Mouse (Mus musculus): ENCODE data around the gene Arhgdia. TPM values are rescaled to one million over a fixed set of nuclear protein-coding genes. Genes with fewer than 3 reads are reported as not detected.

Gene Arhgdia
- polyA plus RNA-seq, 1 experiment from 2014 or later = 439 TPM

DNA sequence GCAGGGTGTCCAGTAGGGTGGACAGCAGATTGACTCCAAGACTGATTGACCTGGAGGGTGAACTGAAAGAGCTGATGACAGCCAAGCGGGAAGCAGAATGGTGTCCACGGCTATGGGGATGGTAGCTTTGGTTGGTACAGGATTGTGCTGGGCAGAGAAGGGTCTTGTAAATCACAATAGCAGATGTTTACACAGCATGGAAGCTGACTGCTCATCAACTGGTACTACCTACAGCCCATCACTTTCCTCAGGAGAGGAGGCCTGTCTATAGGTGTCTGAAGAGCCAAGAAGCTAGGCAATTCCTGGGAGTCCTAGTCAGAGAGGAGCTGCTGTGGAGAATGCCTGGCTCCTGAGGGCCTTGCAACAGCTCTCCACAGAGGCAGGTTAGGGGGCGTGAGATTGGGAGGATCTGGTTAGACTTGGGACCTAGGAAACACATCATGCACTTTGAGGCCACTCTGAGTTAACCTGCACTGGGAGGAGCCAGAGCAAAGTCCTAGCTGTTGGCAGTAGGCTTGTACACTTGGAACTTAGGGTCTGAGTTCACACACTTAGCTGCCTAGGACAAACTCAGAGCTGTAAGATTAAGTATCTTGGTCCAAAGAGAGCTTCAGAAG, 5.0 kb downstream of the Arhgdia start:
- no peak overlapping the region for H3K27ac ChIP-seq (ENCODE audit: low read length)
- H3K4me2 ChIP-seq (ENCODE audit: low read length) = no peak overlapping the region
- no peak for ATAC-seq
- peaks cover 19% of the 10 kb centered on the region for H3K36me3 ChIP-seq (ENCODE audit: control insufficient read depth, insufficient read depth, low read length)
- no peak overlapping the region for H3K9ac ChIP-seq (ENCODE audit: low read depth, low read length)
- no peak overlapping the region for H3K4me3 ChIP-seq (ENCODE audit: low read depth, low read length)
- WGBS = 90% methylated on average over 3 of the region's 3 CpGs
- peaks cover 31% of the 10 kb centered on the region for H3K4me1 ChIP-seq (ENCODE audit: control insufficient read depth, insufficient read depth, low read length)
- H3K27me3 ChIP-seq (ENCODE audit: control insufficient read depth, insufficient read depth, low read depth, low read length) = no peaks in the 10 kb centered on the region
- H3K9me3 ChIP-seq (replicated peaks; ENCODE audit: control insufficient read depth, low read length, poor library complexity, severe bottlenecking) = no peaks in the 10 kb centered on the region

DNA sequence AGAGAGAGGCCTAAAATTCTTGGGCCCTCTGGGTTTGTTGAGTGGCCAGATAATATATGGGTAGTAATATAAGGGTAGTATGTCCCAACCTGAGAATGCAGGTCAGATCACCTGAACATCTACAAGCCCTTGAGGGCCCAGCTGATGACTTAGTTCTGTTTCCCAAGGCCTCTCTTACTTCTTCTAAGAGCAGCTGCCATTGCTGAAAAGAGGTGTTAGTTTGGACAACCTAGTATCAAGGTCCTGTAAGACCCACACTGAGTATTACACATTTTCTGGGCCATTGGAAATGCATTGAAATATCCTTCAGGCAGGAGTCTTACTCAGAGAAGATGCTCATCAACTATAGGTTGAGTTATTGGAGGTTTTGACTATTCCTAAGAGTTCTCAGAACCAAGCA, 5.5 kb downstream of the Arhgdia start:
- no peak overlapping the region for H3K9ac ChIP-seq (ENCODE audit: low read depth, low read length)
- H3K9me3 ChIP-seq (replicated peaks; ENCODE audit: control insufficient read depth, low read length, poor library complexity, severe bottlenecking) = no peaks in the 10 kb centered on the region

DNA sequence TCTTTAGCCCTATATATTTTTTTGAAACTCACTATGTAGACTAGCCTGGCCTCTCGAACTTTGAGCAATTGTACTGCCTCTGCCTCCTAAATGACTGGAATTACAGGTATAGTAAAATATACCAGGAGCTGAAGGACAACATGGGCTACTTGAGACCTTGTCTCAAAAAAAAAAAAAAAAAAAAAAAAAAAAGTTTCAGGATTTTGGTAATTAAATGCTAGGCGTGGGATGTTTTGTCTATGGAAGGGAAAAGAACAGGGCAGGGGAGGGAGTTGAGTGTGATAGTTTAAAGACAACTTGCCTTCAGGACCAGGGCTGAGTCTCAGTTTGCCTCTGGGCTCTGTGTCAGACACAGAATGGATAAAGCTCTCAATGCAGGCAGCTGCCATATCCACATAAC, 6.4 kb downstream of the Arhgdia start:
- 89% methylated on average over 2 of the region's 2 CpGs for WGBS
- no peaks in the 10 kb centered on the region for H3K27me3 ChIP-seq (ENCODE audit: control insufficient read depth, insufficient read depth, low read depth, low read length)
- no peaks in the 10 kb centered on the region for H3K9me3 ChIP-seq (replicated peaks; ENCODE audit: control insufficient read depth, low read length, poor library complexity, severe bottlenecking)
- no peak overlapping the region for H3K4me3 ChIP-seq (ENCODE audit: low read depth, low read length)
- no peak overlapping the region for H3K4me2 ChIP-seq (ENCODE audit: low read length)
- H3K9ac ChIP-seq (ENCODE audit: low read depth, low read length) = no peak overlapping the region
- H3K36me3 ChIP-seq (ENCODE audit: control insufficient read depth, insufficient read depth, low read length) = peaks cover 24% of the 10 kb centered on the region
- H3K4me1 ChIP-seq (ENCODE audit: control insufficient read depth, insufficient read depth, low read length) = peaks cover 30% of the 10 kb centered on the region
- no peak for ATAC-seq
- H3K27ac ChIP-seq (ENCODE audit: low read length) = no peak overlapping the region

More for the DNA sequence above, 5.5 kb downstream of the Arhgdia start:
- Histone ChIP-seq H3K27me3 (ENCODE audit: control insufficient read depth, insufficient read depth, low read depth, low read length) (no peaks in the 10 kb centered on the region), H3K36me3 (ENCODE audit: control insufficient read depth, insufficient read depth, low read length) (peaks cover 19% of the 10 kb centered on the region), H3K4me3 (ENCODE audit: low read depth, low read length) (no peak overlapping the region), H3K4me1 (ENCODE audit: control insufficient read depth, insufficient read depth, low read length) (peaks cover 34% of the 10 kb centered on the region), H3K27ac (ENCODE audit: low read length) (no peak overlapping the region), H3K4me2 (ENCODE audit: low read length) (no peak overlapping the region)
- ATAC-seq = no peak

- Histone ChIP-seq H3K27ac (ENCODE audit: low read length) (no peak overlapping the region), H3K9ac (ENCODE audit: low read depth, low read length) (peak overlapping the region; percentile 85), H3K9me3 (replicated peaks; ENCODE audit: control insufficient read depth, low read length, poor library complexity, severe bottlenecking) (no peaks in the 10 kb centered on the region), H3K4me2 (ENCODE audit: low read length) (peak overlapping the region; percentile 97), H3K4me3 (ENCODE audit: low read depth, low read length) (peak overlapping the region; percentile 91), H3K4me1 (ENCODE audit: control insufficient read depth, insufficient read depth, low read length) (peaks cover 22% of the 10 kb centered on the region), H3K36me3 (ENCODE audit: control insufficient read depth, insufficient read depth, low read length) (peaks cover 25% of the 10 kb centered on the region), H3K27me3 (ENCODE audit: control insufficient read depth, insufficient read depth, low read depth, low read length) (no peaks in the 10 kb centered on the region)
- WGBS = 43% methylated on average over 5 of the region's 5 CpGs
- no peak for ATAC-seq
These were observed 7.2 kb downstream of the Arhgdia start for GRCm38 (mm10) chr11:120574278-120574600.

DNA sequence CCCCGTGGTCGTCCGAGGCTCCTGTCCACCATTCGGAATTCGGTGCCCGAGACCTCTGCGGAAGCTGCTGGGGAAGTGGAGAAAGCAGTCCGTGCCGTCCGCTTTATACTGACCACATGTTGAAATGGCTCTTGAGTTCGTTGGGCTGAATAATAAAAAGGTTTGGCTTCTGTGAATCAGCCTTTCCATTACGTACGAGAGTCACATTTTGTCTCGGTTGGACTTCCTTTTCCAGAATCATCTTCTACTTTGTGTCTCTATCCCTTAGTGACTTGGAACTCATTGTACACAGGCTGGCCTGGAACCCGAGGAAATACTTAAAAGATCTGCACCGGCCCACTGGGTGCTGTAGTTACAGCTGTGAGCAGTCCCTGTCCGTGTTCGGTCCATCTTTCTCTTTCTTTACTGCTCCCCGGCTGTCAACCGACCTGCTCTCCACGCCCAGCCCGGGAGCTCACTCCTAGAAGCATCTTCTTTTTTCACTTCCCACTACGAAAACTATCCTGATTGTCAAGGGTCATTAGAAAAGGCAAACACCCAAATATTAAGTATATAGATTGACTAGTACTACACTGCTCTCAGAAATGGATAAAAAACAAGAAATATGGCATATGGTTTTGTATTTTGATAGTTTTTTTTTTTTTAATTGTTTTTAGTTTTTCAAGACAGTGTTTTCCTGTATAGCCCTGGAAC, 7.7 kb downstream of the Arhgdia start:
- no peaks in the 10 kb centered on the region for H3K9me3 ChIP-seq (replicated peaks; ENCODE audit: control insufficient read depth, low read length, poor library complexity, severe bottlenecking)
- peak overlapping the region; percentile 85 for H3K9ac ChIP-seq (ENCODE audit: low read depth, low read length)
- under 1% methylated on average over 23 of the region's 23 CpGs for WGBS
- ATAC-seq = no peak; the same call in 1 of the 2 replicates
- no peaks in the 10 kb centered on the region for H3K27me3 ChIP-seq (ENCODE audit: control insufficient read depth, insufficient read depth, low read depth, low read length)
- H3K4me3 ChIP-seq (ENCODE audit: low read depth, low read length) = peak overlapping the region; percentile 91
- peak overlapping the region; percentile 92 for H3K27ac ChIP-seq (ENCODE audit: low read length)
- H3K36me3 ChIP-seq (ENCODE audit: control insufficient read depth, insufficient read depth, low read length) = peaks cover 21% of the 10 kb centered on the region
- peaks cover 19% of the 10 kb centered on the region for H3K4me1 ChIP-seq (ENCODE audit: control insufficient read depth, insufficient read depth, low read length)
- H3K4me2 ChIP-seq (ENCODE audit: low read length) = peak overlapping the region; percentile 97

GRCm38 (mm10) chr11:120572752-120573584, 8.5 kb downstream of the Arhgdia start, which contains the start of gene P4hb:
Gene P4hb (minus strand): TSS chr11:120573253.
- under 1% methylated on average over 91 of the region's 94 CpGs for WGBS
- peak within 1 kb of the TSS; percentile 92 for H3K27ac ChIP-seq (ENCODE audit: low read length)
- peaks cover 19% of the 10 kb centered on the region for H3K4me1 ChIP-seq (ENCODE audit: control insufficient read depth, insufficient read depth, low read length)
- ATAC-seq = peak; percentile 97
- peak within 1 kb of the TSS; percentile 85 for H3K9ac ChIP-seq (ENCODE audit: low read depth, low read length)
- H3K4me2 ChIP-seq (ENCODE audit: low read length) = peak within 1 kb of the TSS; percentile 97
- peaks cover 22% of the 10 kb centered on the region for H3K36me3 ChIP-seq (ENCODE audit: control insufficient read depth, insufficient read depth, low read length)
- peak within 1 kb of the TSS; percentile 91 for H3K4me3 ChIP-seq (ENCODE audit: low read depth, low read length)
- no peaks in the 10 kb centered on the region for H3K27me3 ChIP-seq (ENCODE audit: control insufficient read depth, insufficient read depth, low read depth, low read length)
- H3K9me3 ChIP-seq (replicated peaks; ENCODE audit: control insufficient read depth, low read length, poor library complexity, severe bottlenecking) = no peaks in the 10 kb centered on the region

DNA sequence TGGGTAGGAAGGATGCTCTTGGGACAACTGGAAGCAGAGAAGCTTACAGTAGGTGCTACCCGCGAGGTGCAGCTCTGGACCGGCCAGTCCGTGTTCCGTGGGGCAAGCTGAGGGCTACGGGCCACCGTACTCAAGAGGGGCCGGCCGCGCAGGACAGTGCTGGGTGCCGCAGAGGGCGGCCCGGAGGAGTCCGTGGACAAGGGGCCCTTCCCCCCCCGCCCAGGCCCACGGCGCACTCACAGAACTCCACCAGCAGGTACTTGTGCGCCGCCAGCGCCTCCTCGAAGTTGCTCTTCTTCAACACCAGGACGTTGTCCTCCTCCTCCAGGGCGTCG, 9.0 kb downstream of the Arhgdia start:
- peaks cover 19% of the 10 kb centered on the region for H3K4me1 ChIP-seq (ENCODE audit: control insufficient read depth, insufficient read depth, low read length)
- H3K9me3 ChIP-seq (replicated peaks; ENCODE audit: control insufficient read depth, low read length, poor library complexity, severe bottlenecking) = no peaks in the 10 kb centered on the region
- H3K27ac ChIP-seq (ENCODE audit: low read length) = peak overlapping the region; percentile 86
- no peak; the same call in 1 of the 2 replicates for ATAC-seq
- H3K27me3 ChIP-seq (ENCODE audit: control insufficient read depth, insufficient read depth, low read depth, low read length) = no peaks in the 10 kb centered on the region
- H3K9ac ChIP-seq (ENCODE audit: low read depth, low read length) = peak overlapping the region; percentile 77
- peaks cover 22% of the 10 kb centered on the region for H3K36me3 ChIP-seq (ENCODE audit: control insufficient read depth, insufficient read depth, low read length)
- H3K4me2 ChIP-seq (ENCODE audit: low read length) = peak overlapping the region; percentile 87
- WGBS = under 1% methylated on average over 18 of the region's 24 CpGs
- H3K4me3 ChIP-seq (ENCODE audit: low read depth, low read length) = peak overlapping the region; percentile 91

- Histone ChIP-seq H3K4me3 (ENCODE audit: low read depth, low read length) (peak overlapping the region; percentile 91), H3K9me3 (replicated peaks; ENCODE audit: control insufficient read depth, low read length, poor library complexity, severe bottlenecking) (no peaks in the 10 kb centered on the region), H3K4me2 (ENCODE audit: low read length) (peak overlapping the region; percentile 87), H3K4me1 (ENCODE audit: control insufficient read depth, insufficient read depth, low read length) (peaks cover 19% of the 10 kb centered on the region), H3K9ac (ENCODE audit: low read depth, low read length) (peak overlapping the region; percentile 77), H3K27me3 (ENCODE audit: control insufficient read depth, insufficient read depth, low read depth, low read length) (no peaks in the 10 kb centered on the region), H3K27ac (ENCODE audit: low read length) (peak overlapping the region; percentile 86), H3K36me3 (ENCODE audit: control insufficient read depth, insufficient read depth, low read length) (peaks cover 24% of the 10 kb centered on the region)
- ATAC-seq = no peak
- 18% methylated on average over 11 of the region's 11 CpGs for WGBS
These were observed 9.5 kb downstream of the Arhgdia start for GRCm38 (mm10) chr11:120571754-120572416.
